Mouse (Mus musculus): ENCODE measurements around the gene Arhgap17. TPM values are rescaled to one million over a fixed set of nuclear protein-coding genes. Genes with fewer than 3 reads are reported as not detected.

Arhgap17 gene
- total RNA-seq, 2 experiments from 2014 or later: 27.5 to 34.3 TPM

GRCm38 (mm10) chr7:123341896-123342295 lies 27.8 kb downstream of the Arhgap17 start:
- no peak for DNase-seq

- no peak for DNase-seq
These were observed 31.4 kb downstream of the Arhgap17 start for GRCm38 (mm10) chr7:123338351-123338750.

GRCm38 (mm10) chr7:123336322-123336721 lies 33.4 kb downstream of the Arhgap17 start:
- no peak for DNase-seq

GRCm38 (mm10) chr7:123330506-123330905 lies 39.2 kb downstream of the Arhgap17 start:
- no peak for DNase-seq

GRCm38 (mm10) chr7:123327909-123328308 lies 41.8 kb downstream of the Arhgap17 start:
- DNase-seq: no peak

- DNase-seq: no peak
These were observed 42.8 kb downstream of the Arhgap17 start for GRCm38 (mm10) chr7:123326901-123327300.

- DNase-seq: no peak
These were observed 43.7 kb downstream of the Arhgap17 start for GRCm38 (mm10) chr7:123326062-123326461.

GRCm38 (mm10) chr7:123324105-123324504 lies 45.6 kb downstream of the Arhgap17 start:
- DNase-seq: no peak

GRCm38 (mm10) chr7:123323388-123323787 lies 46.3 kb downstream of the Arhgap17 start:
- no peak for DNase-seq

- DNase-seq: no peak
These were observed 47.1 kb downstream of the Arhgap17 start for GRCm38 (mm10) chr7:123322452-123323121.

- no peak for DNase-seq
These were observed 57.0 kb downstream of the Arhgap17 start for GRCm38 (mm10) chr7:123312738-123313137.

- DNase-seq: no peak
These were observed 57.9 kb downstream of the Arhgap17 start for GRCm38 (mm10) chr7:123311836-123312235.

GRCm38 (mm10) chr7:123307887-123308558 lies 61.7 kb downstream of the Arhgap17 start:
- no peak for DNase-seq

GRCm38 (mm10) chr7:123307236-123307635 lies 62.5 kb downstream of the Arhgap17 start:
- DNase-seq: no peak

- no peak for DNase-seq
These were observed 64.3 kb downstream of the Arhgap17 start for GRCm38 (mm10) chr7:123305397-123305796.

- DNase-seq: no peak
These were observed 69.5 kb downstream of the Arhgap17 start for GRCm38 (mm10) chr7:123300258-123300657.

- no peak for DNase-seq
These were observed 71.5 kb downstream of the Arhgap17 start for GRCm38 (mm10) chr7:123298225-123298624.

GRCm38 (mm10) chr7:123296097-123296496 lies 73.6 kb downstream of the Arhgap17 start:
- DNase-seq: no peak

GRCm38 (mm10) chr7:123295423-123295822 lies 74.3 kb downstream of the Arhgap17 start:
- DNase-seq: no peak

- no peak for DNase-seq
These were observed 75.8 kb downstream of the Arhgap17 start for GRCm38 (mm10) chr7:123293898-123294297.

GRCm38 (mm10) chr7:123291942-123292341 lies 77.8 kb downstream of the Arhgap17 start:
- no peak for DNase-seq

- no peak for DNase-seq
These were observed 80.5 kb downstream of the Arhgap17 start for GRCm38 (mm10) chr7:123289176-123289575.

- no peak for DNase-seq
These were observed 81.8 kb downstream of the Arhgap17 start for GRCm38 (mm10) chr7:123287903-123288302.

- no peak for DNase-seq
These were observed 83.8 kb downstream of the Arhgap17 start for GRCm38 (mm10) chr7:123285896-123286295.

Measured in layer of hippocampus, postnatal 36 days (tissue).